Mouse (Mus musculus) monocyte, adult 2 months (primary cell): ENCODE data around the gene Yipf2.

ENCODE experiments used
- DNase-seq, 2 experiments: peaks; one replicate each; pipeline ENCODE4 v3.0.0; 2022; ENCODE audit warnings: low spot score in 2 of 2, low read depth in 1 of 2

The Yipf2 gene

DNA sequence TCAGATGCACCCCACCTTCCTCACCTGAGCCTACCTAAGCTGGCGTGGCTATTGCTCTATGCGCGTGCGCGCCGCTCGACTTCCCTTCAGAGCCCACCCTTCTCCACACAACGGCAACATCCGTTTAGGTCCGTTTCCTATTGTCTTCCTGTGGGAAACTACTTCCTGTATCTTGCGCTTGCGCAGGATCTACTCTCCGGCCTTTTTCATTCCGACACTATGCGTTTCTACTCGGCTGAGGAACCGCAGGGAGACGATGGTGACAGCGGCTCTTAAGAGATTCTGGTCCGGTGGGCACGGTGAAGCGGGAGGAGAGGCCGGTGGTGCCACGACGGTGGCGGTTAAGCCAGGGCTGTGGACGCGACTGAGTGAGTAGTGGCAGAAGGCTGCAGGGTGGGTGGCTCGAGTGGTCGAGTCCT is at the start of gene Yipf2, which contains the start of gene Timm29:
TSS of gene Yipf2 (minus strand) at position 126 of the 419 bp plus-strand sequence.
TSS of gene Timm29 (plus strand) at position 20 of the 419 bp plus-strand sequence.
- peak; percentile 75 to 85 for DNase-seq

DNA sequence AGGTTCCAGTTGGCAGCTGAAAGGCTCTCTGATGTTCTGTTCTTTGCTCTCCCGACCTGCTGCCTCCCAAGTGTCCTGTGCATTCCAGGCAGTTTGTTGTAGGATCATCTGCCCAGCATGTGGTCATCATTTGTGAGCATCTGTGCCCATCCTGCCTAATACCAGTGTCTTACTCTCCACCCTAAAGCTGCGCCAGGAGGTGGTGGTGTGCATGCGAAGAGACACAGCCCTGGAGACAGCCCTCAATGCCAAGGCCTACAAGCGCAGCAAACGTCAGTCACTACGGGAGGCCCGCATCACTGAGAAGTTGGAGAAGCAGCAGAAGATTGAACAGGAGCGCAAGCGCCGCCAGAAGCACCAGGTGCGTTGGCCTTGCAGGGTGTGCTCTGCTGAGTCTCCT is 46.4 kb upstream of the Yipf2 start:
- DNase-seq, result no peak

DNA sequence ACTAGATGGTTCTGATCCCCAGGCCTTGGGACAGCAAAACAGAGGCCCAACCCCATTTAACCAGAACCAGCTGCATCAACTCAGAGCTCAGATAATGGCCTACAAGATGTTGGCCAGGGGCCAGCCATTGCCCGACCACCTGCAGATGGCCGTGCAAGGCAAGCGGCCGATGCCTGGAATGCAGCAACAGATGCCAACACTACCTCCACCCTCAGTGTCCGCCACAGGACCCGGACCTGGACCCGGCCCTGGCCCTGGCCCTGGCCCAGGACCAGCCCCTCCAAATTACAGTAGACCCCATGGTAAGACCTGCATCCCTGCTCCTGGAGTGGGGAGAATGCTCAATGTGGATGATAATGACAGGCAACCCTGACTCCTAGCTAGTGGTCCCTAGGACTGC is 43.0 kb upstream of the Yipf2 start:
- no peak for DNase-seq

DNA sequence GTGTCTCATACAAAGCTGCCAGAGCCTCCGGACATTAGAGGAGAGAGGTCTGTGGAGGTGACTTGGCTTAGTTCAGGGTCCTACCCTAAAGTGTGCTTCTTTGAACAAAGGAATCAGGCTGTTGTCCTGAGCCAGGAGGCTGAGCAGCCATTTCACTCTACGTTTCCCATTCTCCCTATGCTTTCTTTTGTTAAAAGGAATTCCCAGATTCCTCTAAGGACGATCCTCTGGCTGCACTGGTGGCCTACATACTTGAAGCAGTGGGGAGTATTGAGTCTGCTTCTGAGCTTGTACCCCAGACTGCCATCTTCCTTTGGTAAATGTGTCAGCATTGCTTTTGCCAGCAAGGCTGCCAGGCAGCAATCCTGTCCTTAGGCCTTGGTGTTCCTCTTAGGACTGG is 40.5 kb upstream of the Yipf2 start:
- no peak for DNase-seq

DNA sequence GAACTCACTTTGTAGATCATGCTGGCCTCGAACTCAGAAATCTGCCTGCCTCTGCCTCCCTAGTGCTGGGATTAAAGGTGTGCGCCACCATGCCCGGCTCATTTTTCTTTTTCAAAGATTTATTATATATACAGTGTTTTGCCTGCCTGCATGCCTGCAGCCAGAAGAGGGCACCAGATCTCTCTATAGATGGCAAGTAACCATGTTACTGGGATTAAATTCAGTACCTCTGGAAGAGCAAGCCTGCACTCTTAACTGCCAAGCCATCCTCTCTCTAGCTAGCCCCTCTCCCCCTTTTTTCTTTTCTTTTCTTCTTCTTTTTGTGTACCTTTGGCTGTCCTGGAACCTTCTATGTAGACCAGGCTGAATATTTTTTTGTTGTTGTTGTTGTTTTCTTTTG is 38.0 kb upstream of the Yipf2 start:
- no peak for DNase-seq

DNA sequence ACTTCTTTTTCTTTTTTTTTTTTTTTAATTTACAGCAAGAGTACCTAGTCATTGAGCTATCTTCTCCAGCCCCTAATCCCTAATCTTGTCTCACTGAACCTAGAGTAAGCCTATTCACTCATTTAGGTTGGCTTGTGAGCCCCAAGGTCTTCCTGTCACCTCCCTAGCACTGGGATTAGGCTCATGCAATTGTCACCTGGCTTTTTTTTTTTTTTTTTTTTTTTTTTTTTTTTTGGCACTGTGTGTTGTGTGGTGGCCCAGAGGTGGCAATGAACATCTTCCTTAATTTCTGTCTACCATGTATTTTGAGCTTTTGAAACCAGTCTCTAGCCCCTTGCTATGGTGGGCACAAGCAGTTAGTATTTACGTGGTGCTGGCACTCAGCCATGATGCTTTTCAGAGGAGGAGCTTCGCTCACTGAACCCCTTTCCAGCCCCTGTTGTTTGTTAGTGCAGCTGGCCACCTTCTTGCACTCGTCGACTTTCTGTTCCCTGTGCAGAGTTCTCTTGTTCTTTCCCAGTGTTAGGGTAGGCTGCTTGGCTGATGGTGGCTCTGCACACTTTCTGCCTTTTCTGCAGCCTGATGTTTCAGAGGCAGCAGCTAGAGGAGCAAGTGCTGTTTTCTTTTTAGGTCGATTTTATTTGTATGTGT is 34.6 kb upstream of the Yipf2 start:
- DNase-seq, result no peak

DNA sequence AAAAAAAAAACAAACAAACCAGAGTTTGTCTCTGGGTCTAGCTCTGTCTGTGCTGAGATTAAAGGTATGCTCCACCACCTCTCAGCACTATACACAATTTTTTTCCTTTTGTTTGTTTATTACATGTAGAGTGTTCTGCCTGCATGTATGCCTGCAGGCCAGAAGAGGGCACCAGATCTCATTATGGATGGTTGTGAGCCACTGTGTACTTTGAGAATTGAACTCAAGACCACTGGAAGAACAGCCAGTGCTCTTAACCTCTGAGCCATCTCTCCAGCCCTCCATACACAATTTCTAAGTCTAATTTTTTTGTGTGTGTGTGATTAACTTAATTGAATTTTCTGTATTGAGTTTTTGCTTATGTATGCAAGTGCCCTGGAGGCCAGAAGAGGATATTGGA is 33.9 kb upstream of the Yipf2 start:
- DNase-seq, result no peak

DNA sequence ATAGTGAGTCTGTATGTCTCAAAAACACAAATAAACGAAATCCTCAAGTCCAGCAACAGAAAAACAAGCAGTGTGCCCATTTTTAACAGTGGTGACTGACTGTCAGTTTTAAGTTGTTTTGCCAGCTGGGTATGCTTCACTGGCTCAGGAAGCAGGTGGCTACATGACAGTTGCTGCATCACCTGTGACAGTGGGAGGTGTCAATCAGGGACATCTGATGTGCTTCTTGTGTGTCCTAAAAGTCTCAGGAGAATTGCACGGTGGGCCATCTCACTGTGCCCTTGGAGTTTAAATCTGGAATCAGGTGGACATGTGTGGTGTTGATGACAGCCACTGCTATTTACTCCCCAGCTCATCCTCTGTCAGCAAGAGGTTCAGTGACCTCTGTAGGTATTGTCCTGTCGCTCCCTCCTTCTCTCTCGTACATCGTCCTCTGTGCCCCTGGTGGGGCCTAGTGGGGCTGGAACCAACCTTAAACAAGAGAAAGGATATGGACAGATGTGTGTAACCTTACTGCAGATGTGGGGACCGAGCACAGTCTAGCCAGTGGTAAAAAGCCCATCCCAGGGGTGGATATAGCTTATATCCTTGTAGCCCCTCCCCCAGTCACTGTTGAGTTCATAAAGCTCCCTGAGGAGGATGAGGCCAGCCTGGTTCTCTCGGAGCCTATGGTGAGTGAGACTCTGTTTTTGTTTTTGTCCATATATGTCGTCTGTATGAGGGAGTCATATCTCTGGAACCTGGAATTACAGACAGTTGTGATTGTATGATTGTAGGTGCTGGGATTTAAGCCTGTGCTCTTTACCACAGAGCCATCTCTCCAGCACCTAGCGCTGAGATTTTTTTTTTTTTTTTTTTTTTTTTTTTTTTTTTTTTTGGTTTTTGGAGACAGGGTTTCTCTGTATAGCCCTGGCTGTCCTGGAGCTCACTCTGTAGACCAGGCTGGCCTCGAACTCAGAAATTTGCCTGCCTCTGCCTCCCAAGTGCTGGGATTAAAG is 33.0 kb upstream of the Yipf2 start:
- no peak for DNase-seq

DNA sequence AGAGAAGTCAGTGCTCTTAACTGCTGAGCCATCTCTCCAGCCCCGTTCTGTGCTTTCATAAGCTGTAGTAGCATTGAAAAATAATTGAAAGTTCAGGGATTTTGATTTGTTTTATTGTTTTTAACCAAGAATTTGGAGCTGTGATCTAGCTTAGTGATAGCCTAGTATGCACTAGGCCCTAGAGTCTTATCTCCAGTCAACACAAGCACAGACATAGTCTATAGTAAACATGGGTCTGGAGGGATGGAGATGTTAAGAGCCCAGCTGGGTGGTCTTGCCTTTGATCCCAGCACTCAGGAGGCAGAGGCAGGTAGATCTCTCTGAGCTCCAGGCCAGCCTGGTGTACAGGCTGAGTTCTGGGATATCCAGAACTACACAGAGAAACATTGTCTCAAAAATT is 30.0 kb upstream of the Yipf2 start:
- DNase-seq, result no peak

DNA sequence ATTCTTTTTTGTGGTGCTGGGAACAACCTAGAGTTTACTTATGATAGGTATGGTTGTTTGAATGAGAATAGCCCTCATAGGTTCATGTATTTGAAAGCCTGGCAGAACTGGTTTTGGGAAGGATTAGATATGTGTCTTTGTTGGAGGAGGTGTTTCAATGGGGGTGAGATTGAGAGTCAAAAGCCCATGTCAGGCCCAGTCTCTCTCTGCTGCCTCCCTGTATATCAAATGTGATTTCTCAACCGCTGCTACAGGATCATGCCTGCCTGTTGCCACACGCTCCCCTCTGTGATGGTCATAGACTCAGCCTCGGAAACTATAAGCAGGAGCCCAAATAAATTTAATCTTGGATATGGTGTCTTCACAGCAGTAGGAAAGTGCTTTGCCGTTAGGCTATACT is 27.6 kb upstream of the Yipf2 start:
- no peak for DNase-seq

DNA sequence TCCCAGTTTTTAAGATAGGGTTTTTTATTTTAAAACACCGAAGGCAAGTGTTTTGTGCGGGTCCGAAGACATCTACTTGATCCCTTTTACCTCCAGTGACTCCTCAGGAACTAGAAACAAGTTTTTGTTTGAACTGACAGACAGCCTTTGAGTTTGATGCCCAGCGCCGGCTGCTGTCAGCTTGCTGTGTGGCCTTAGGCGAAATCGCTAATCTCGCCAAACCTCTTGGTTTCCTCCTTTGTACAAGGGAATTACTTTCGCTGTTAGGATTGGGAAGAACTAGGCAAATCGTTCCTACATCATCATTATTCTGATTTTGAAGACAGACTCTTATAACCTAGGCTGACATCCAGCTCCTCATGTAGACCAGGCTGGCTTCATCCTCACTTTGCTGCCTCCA is 24.4 kb upstream of the Yipf2 start:
- DNase-seq, result no peak

DNA sequence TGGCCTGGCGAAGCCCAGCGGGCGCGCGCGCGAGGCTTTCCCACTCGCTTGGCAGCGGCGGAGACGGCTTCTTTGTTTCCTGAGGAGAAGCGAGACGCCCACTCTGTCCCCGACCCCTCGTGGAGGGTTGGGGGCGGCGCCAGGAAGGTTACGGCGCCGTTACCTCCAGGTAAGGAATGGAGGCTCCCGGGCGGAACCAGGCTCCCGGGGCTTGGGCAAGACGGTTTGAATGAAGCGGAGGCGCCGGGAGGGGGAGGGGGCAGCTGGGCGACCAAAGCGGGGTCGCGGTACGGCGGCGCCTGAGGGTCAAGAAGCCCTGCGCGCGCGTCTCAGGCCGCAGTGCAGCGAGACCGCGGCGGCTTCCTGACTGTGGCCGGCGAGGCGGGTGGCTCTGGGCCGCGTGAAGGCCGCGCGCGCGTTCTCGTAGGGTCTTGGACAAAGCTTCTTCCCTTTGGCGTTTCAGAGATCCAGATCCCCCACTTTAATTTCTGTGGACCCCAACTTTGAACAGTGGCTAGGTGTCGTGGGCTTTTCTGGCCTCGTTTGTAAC is 23.7 kb upstream of the Yipf2 start:
- DNase-seq, result peak in 1 of 2 experiments; percentile 55

DNA sequence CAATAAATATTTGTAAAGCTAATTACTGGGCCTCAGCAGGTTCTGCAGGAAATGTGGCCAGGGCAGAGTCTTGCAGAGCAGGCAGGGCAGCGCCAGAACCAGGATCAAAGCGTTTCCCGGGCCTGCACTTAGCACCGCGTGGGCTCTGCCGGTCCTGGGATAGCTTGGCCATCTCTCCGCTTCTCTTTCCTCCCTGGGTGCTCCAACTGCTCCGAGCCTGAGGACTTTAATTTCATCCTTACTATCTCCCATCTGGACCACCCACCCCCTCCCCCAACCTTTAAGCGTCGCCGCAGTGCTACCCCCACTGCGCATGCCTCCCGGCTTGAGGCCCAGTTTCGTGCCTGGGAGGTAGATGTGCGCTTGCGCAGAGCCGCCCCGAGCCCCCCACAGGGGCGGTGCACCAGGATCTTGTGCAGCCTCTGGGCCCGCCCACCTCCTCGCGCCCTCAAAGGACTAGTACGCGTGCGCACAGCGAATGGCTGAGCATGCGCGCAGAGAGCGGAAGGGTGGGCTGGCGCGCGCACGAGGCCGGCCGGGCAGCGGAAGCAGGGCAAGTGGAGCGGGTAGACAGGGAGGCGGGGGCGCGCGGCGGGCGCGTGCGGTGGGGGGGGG is 23.1 kb upstream of the Yipf2 start, which contains the start of gene Smarca4:
TSS of gene Smarca4 (plus strand) at position 553 of the 615 bp plus-strand sequence.
- DNase-seq, result peak; percentile 96 to 98

DNA sequence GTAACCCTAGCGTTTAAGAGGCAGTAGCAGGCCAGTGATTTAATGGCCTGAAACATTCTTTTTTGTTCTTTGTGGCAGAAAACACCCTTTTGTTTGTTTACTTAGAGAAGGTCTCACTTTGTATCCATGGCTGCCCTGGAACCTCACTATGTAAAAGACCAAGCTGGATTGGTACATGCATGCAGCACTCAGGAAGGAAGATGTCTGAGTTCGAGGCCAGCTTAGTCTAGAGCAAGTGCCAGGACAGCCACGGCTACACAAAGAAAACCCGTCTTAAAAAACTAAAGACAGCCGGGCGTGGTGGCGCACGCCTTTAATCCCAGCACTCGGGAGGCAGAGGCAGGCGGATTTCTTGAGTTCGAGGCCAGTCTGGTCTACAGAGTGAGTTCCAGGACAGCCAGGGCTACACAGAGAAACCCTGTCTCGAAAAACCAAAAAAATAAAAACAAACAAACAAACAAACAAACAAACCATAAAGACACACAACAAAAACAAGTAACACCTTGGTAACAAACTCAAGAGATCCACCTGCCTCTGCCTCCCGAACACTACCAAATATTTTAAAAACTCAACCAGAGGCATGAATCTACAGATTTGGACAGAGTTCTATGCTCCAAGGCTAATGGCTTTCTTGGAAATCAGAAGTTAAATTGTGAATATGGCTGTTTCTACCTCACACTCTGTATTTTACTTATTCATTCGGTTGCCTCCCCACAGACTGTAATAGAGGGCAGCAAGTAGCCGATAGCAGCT is 22.4 kb upstream of the Yipf2 start:
- DNase-seq, result no peak

DNA sequence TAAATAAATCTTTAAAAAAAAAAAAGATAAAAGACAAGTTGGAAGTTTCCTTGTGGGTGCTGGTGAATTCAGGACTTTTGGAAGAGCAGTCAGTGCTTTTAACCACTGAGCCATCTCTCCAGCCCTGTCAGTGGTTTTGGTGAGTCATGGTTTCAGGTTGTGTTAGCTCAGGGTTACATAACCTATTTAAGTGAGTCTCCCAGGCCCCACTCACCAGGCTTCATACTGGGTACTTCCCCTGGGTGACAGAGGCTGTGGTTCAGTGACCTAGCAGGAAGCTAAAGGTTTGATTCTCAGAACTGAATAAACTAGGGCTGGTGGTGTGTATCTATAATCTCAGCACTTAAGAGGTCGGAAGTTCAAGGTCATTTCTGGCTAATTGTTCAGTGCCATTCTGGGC is 17.2 kb upstream of the Yipf2 start:
- peak; percentile 74 to 76 for DNase-seq

DNA sequence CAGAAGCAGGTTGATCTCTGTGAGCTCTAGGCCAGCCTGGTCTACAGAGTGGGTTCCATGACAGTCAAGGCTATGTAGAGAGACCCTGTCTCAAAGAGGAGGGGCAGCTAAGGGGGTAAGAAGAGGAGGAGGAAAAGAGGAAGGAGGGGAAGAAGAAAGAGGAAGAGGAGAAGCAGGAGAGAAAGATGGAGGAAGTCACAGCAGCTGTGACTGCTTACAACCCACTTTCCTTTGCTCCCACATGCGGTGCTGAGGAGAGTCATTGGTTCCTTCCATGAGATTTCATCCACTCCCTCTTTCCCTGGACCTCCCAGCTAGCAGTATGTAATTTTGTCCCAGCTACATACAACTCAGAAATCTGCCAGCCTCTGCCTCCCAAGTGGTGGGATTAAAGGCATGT is 14.0 kb upstream of the Yipf2 start:
- DNase-seq, result no peak

DNA sequence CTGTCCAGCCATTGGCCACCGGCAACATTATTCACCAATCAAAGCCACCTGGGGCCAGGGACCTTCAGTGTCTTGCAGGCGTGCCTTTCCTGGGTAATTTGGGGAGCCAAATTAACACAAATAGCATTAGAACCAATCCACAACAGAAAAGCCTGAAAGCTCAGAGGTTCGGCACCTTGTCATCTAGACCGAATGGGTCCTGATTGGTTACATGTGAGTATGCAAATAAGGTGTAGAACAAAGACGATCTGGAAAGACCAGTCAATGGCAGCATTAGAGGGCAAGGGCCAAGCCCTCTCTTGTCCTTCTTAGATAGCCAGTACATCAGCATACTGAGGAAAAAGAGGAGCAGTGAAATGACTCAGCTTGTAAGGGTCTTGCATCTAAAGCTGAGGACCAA is 13.2 kb upstream of the Yipf2 start:
- DNase-seq, result no peak

DNA sequence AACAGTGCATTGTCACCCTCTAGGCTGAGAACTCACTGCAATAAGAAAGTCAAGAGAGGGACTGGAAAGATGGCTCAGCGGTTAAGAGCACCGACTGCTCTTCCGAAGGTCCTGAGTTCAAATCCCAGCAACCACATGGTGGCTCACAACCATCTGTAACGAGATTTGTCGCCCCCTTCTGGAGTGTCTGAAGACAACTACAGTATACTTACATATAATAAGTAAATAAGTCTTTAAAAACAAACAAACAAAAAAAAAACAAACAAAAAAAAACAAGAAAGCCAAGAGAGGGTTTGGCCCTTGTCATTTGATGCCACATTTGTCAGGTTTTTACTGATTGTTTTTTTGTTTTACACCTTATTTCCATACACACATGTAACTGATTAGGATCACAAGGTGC is 11.5 kb upstream of the Yipf2 start:
- DNase-seq, result no peak

DNA sequence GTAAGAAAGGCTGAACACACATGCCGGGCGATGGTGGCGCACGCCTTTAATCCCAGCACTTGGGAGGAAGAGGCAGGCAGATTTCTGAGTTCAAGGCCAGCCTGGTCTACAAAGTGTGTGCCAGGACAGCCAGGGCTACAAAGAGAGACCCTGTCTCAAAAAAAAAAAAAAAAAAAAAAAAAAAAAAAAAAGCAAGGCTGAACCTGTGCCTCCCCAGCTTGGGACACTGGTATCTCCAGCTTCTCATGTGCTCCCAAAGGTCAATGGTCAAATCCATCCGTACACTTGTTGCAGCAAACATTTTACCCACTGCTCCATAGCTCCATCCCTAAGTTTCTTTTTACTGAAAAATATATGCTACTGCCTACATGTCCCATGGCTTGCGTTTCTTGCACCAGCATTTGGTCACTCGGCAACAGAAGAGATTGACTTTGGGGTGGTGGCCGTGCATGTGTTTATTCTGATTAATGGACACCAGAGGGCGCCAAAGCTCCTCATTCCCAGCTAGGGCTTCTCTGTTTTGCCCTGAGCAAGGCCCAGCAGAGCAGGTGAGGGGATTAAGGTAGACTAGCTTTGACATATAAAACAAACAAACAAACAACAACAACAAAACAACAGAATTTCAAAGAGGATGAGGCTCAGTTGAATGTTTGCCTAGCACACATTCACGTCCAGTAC is 9.2 kb upstream of the Yipf2 start:
- DNase-seq, result peak in 1 of 2 experiments; percentile 59

DNA sequence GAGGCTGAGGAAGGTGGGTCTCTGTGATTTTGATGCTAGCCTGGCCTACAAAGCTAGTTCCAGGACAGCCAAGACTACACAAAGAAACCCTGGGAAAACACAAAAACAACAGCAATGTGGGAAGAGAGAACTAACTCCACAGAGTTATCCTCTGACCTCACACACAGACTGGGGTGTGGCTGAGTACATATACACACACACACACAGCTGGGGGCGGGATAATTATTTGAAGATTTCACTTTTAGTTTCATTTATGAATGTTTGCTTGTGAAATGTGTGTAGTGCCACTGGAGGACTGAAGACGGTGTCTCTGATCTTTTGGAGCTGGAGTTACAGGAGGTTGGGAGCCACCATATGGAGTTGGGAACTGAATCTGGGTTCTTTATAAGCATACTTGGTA is 8.4 kb upstream of the Yipf2 start:
- peak in 1 of 2 experiments; percentile 6 for DNase-seq
